ENCODE assay signal across 10 mouse cellular contexts in genomic region chr11:59707481-59707880, GRCm38 (mm10). TPM values are rescaled to one million over a fixed set of nuclear protein-coding genes. Genes with fewer than 3 reads are reported as not detected.
A peak's percentile ranks its signal among the peaks of the same experiment; 100 is the strongest.
DNase-seq lines count a peak whose midpoint lies in the region; ATAC-seq and TF ChIP-seq lines count a peak whose summit lies in the region.
"Had no signal": no experiment of that assay in that cellular context is flagged by ENCODE, and none has a peak within 500 bp of the region (broad histone marks: within the 10 kb centered on the region; RNA-seq: fewer than 3 reads in every experiment).

No protein-coding gene starts in this region.

- peaks cover 77% of the 10 kb centered on the region for H3K79me2 ChIP-seq in myocyte (ENCODE audit: control insufficient read depth, insufficient read depth)

- WGBS in embryonic facial prominence, embryonic 13.5 days, result 20% methylated on average over 2 of the region's 2 CpGs
- 15% methylated on average over 2 of the region's 2 CpGs for WGBS in hindbrain, embryonic 16.5 days

- peaks cover 46% of the 10 kb centered on the region for H3K4me1 ChIP-seq in embryonic facial prominence, embryonic 13.5 days
- peaks cover 20% of the 10 kb centered on the region for H3K4me1 ChIP-seq in hindbrain, embryonic 16.5 days (ENCODE audit: control insufficient read depth, insufficient read depth, low read depth, low read length)

- no peak for TF ChIP-seq POLR2A in myocyte (IDR thresholded peaks at IDR 0.05; ENCODE audit: insufficient read length, low read depth)

- no peak for DNase-seq in layer of hippocampus, adult 2 months (ENCODE audit: low spot score in 2 of 2)
- DNase-seq in layer of hippocampus, adult 18-20 months (ENCODE audit: low spot score in 2 of 2), result no peak
- no peak for DNase-seq in spleen, adult 18-20 months
- no peak for DNase-seq in urinary bladder, adult 18-20 months (ENCODE audit: low spot score in 2 of 2)
- DNase-seq in adrenal gland, adult 2 months, result no peak

- peaks cover 17% of the 10 kb centered on the region; the same call in 1 of the 2 replicates for H3K36me3 ChIP-seq in embryonic facial prominence, embryonic 13.5 days
- H3K36me3 ChIP-seq in hindbrain, embryonic 16.5 days (ENCODE audit: control insufficient read depth, insufficient read depth, low read length), result peaks cover 3% of the 10 kb centered on the region; the same call in 1 of the 2 replicates
- H3K36me3 ChIP-seq in myocyte (ENCODE audit: control insufficient read depth, insufficient read depth), result no peaks in the 10 kb centered on the region

- no peak overlapping the region; the same call in 1 of the 2 replicates for H3K4me3 ChIP-seq in layer of hippocampus, adult 2 months
- no peak overlapping the region for H3K4me3 ChIP-seq in embryonic facial prominence, embryonic 13.5 days
- H3K4me3 ChIP-seq in hindbrain, embryonic 16.5 days (ENCODE audit: low read length), result no peak overlapping the region
- no peak overlapping the region for H3K4me3 ChIP-seq in myocyte

- peak overlapping the region; percentile 43 for H3K4me2 ChIP-seq in embryonic facial prominence, embryonic 13.5 days
- no peak overlapping the region; the same call in 1 of the 2 replicates for H3K4me2 ChIP-seq in hindbrain, embryonic 16.5 days (ENCODE audit: low read length)
- H3K4me2 ChIP-seq in myocyte (ENCODE audit: low read depth), result peak overlapping the region; percentile 89

- H3K27ac ChIP-seq in layer of hippocampus, adult 2 months, result peak overlapping the region; percentile 97
- peak overlapping the region; percentile 92 for H3K27ac ChIP-seq in embryonic facial prominence, embryonic 13.5 days
- peak overlapping the region; percentile 79 for H3K27ac ChIP-seq in hindbrain, embryonic 16.5 days (ENCODE audit: low read depth, low read length)
- H3K27ac ChIP-seq: macrophage had no signal

- no peak for ATAC-seq in embryonic facial prominence, embryonic 13.5 days (ENCODE audit: insufficient number of reproducible peaks, insufficient read depth, low FRiP score, low TSS enrichment, low read depth)
- ATAC-seq in hindbrain, embryonic 16.5 days, result 0 out of 2 replicates have a peak, but pooled peaks have one; percentile 13

- no peak for TF ChIP-seq CTCF in layer of hippocampus, adult 2 months (conservative IDR thresholded peaks at IDR 0.05)

- no peak overlapping the region for H3K9ac ChIP-seq in embryonic facial prominence, embryonic 13.5 days
- H3K9ac ChIP-seq in hindbrain, embryonic 16.5 days (ENCODE audit: low read depth, low read length), result no peak overlapping the region

- no peaks in the 10 kb centered on the region for H3K9me3 ChIP-seq in embryonic facial prominence, embryonic 13.5 days
- no peaks in the 10 kb centered on the region for H3K9me3 ChIP-seq in hindbrain, embryonic 16.5 days (ENCODE audit: control insufficient read depth, low read length)

- H3ac ChIP-seq in myocyte (ENCODE audit: control insufficient read depth, insufficient read length), result no peak overlapping the region

- no peaks in the 10 kb centered on the region for H3K27me3 ChIP-seq in embryonic facial prominence, embryonic 13.5 days
- H3K27me3 ChIP-seq in hindbrain, embryonic 16.5 days (replicated peaks; ENCODE audit: control insufficient read depth, insufficient read depth, low read length), result no peaks in the 10 kb centered on the region
- H3K27me3 ChIP-seq in myocyte (ENCODE audit: control insufficient read depth, insufficient read depth, insufficient read length), result no peaks in the 10 kb centered on the region
- H3K27me3 ChIP-seq: Patski had no signal

TF ChIP-seq in myocyte, 11 proteins besides CTCF, POLR2A, EP300 and RAD21:
- TF ChIP-seq MYOG (IDR thresholded peaks at IDR 0.05; ENCODE audit: control insufficient read depth in 1 of 3, insufficient read depth in 1 of 3, insufficient read length in 2 of 3, low read depth in 2 of 3) (no peak), MYOD1 (IDR thresholded peaks at IDR 0.05; ENCODE audit: control insufficient read depth in 1 of 3, insufficient read length in 2 of 3, low read depth in 2 of 3) (no peak), E2F4 (IDR thresholded peaks at IDR 0.05; ENCODE audit: insufficient read depth) (no peak), MAX (IDR thresholded peaks at IDR 0.05; ENCODE audit: low read depth) (no peak), TCF3 (IDR thresholded peaks at IDR 0.05; ENCODE audit: insufficient read length, low read depth) (no peak), SRF (IDR thresholded peaks at IDR 0.05; ENCODE audit: control insufficient read depth, insufficient read length, low read depth) (no peak), TCF12 (IDR thresholded peaks at IDR 0.05; ENCODE audit: insufficient read depth, poor library complexity, severe bottlenecking) (no peak), USF1 (IDR thresholded peaks at IDR 0.05; ENCODE audit: low read depth) (no peak), CEBPB (IDR thresholded peaks at IDR 0.05; ENCODE audit: insufficient read depth, poor library complexity, severe bottlenecking) (no peak), POLR2AphosphoS2 (IDR thresholded peaks at IDR 0.05; ENCODE audit: insufficient read length, low read depth) (no peak)

RNA-seq across cellular contexts. Expression of gene Mprip, which starts 46.4 kb away (rescaled TPM):
- 100 to 1,000 TPM; 288 to 302 TPM for total RNA-seq in layer of hippocampus, adult 2 months (2021)
- 100 to 1,000 TPM; 283 to 287 TPM for total RNA-seq in layer of hippocampus, adult 18-20 months (2021)
- 39.7 and 40.0 TPM in 2 replicates for polyA plus RNA-seq in embryonic facial prominence, embryonic 13.5 days (2015; fragmentation: Nextera tagmentation; extraction: Ambion mirVana)
- 34.8 and 38.9 TPM in 2 replicates for polyA plus RNA-seq in hindbrain, embryonic 16.5 days (2015; fragmentation: Nextera tagmentation; extraction: Ambion mirVana)
- 191 TPM for polyA plus RNA-seq in myocyte (2012; fragmentation: generic; extraction: Trizol)
- 100 to 1,000 TPM; 190 to 233 TPM for total RNA-seq in adrenal gland, adult 2 months (2021)
- 48.0 and 79.6 TPM in 2 replicates for polyA plus RNA-seq in adrenal gland, adult 2 months (2012; rRNA removed)
